Mouse (Mus musculus): Measurements from ENCODE around the gene Klf12. TPM values are rescaled to one million over a fixed set of nuclear protein-coding genes. Genes with fewer than 3 reads are reported as not detected.

Gene Klf12
- polyA plus RNA-seq, 1 experiment, result 0.02 TPM

DNA sequence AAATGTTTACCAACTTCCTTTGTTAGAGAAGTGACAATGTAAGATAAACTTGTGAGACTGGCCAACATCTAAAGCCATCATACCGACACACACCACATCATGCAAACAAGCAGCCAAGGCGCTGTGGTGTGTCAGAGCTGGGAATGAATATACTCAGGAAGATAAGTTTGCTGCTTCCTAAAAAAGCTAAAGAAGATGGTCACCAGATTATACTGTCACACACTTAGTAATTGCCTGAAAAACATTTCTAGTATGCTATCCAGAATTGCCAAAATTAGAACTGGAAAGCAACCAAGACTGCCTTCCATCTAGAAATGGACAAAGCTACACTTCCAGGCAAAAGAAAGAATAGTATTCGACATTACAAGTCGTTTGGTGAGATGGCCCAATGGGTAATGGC lies 163.4 kb downstream of the Klf12 start:
- H3K4me3 ChIP-seq (replicated peaks), result no peak overlapping the region
- TF ChIP-seq GATA1 (IDR thresholded peaks at IDR 0.05; ENCODE audit: borderline replicate concordance, low read length), result no peak
- no peak for TF ChIP-seq FLI1 (IDR thresholded peaks at IDR 0.05; ENCODE audit: low read length)
- no peaks in the 10 kb centered on the region for H3K4me1 ChIP-seq
- no peaks in the 10 kb centered on the region for H3K36me3 ChIP-seq (replicated peaks; ENCODE audit: low read length)
- no peaks in the 10 kb centered on the region for H3K27me3 ChIP-seq (replicated peaks)
- H3K9me3 ChIP-seq, result peaks cover 6% of the 10 kb centered on the region

DNA sequence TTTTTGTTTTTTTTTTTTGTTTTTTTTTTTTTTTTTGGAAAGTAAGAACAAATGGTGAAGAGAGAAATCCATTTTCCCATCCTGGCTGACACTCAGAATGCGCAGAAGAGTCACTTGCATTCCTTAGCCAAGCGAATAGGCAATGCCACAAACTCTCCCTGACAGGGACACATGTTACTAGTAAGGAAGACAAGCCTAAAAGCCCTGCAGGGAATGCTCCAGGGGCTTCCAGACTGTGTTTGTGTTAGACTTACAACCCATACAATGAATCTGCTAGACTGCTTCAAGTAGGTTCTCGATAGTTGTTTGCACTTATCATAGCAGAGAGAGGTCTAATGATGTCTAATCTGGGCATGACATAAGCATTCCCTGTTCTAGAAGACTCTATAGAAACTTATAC lies 164.6 kb downstream of the Klf12 start:
- Histone ChIP-seq H3K4me1 (no peaks in the 10 kb centered on the region), H3K36me3 (replicated peaks; ENCODE audit: low read length) (no peaks in the 10 kb centered on the region), H3K9me3 (peaks cover 3% of the 10 kb centered on the region; the same call in 1 of the 2 replicates), H3K27me3 (replicated peaks) (no peaks in the 10 kb centered on the region), H3K4me3 (replicated peaks) (no peak overlapping the region)
- TF ChIP-seq GATA1 (IDR thresholded peaks at IDR 0.05; ENCODE audit: borderline replicate concordance, low read length) (no peak), FLI1 (IDR thresholded peaks at IDR 0.05; ENCODE audit: low read length) (no peak)

DNA sequence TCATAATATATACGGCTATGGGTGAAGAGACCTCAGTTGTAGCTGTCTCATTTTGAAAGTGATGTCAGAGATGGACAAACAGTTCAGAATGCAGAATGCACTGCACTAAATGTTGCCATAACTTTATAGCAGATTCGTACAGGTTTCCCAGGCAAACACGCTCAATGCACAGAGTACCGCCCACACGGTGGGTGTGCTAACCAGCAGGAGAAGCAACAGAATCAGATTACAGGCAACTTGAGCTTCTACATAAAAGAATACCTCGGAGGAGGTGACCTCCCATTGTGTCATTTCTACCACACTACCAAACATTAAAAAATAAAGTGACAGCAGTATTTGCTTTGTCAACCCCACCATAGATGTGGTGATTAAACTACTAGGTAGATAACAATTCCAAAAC lies 171.1 kb downstream of the Klf12 start:
- Histone ChIP-seq H3K4me3 (replicated peaks) (no peak overlapping the region), H3K27me3 (replicated peaks) (no peaks in the 10 kb centered on the region), H3K36me3 (replicated peaks; ENCODE audit: low read length) (no peaks in the 10 kb centered on the region), H3K9me3 (peaks cover 13% of the 10 kb centered on the region), H3K4me1 (no peaks in the 10 kb centered on the region)
- no peak for TF ChIP-seq GATA1 (IDR thresholded peaks at IDR 0.05; ENCODE audit: borderline replicate concordance, low read length)
- TF ChIP-seq FLI1 (IDR thresholded peaks at IDR 0.05; ENCODE audit: low read length), result no peak

DNA sequence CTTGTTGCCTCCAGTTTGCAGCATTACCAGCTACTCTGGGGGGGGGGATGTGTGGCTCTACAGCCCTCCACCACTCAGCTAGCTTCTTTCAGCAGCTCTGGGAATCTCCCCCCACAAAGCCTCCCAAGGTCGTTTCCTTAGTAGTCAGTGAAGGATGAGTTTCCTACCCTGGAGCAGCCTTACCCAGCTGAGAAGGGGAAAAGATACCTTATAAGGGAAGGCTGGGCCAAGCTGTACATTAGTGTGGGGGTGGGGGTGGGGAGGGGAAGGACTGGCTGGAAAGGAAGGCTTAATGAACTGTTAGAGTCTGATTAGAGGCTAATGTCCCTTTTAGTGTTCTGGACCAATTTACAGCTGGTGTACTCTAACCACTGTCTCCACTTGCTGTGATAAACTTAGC lies 172.7 kb downstream of the Klf12 start:
- peaks cover 12% of the 10 kb centered on the region for H3K9me3 ChIP-seq
- H3K4me1 ChIP-seq, result no peaks in the 10 kb centered on the region
- H3K27me3 ChIP-seq (replicated peaks), result no peaks in the 10 kb centered on the region
- TF ChIP-seq GATA1 (IDR thresholded peaks at IDR 0.05; ENCODE audit: borderline replicate concordance, low read length) (no peak), FLI1 (IDR thresholded peaks at IDR 0.05; ENCODE audit: low read length) (no peak)
- H3K36me3 ChIP-seq (replicated peaks; ENCODE audit: low read length), result no peaks in the 10 kb centered on the region
- H3K4me3 ChIP-seq (replicated peaks), result no peak overlapping the region

DNA sequence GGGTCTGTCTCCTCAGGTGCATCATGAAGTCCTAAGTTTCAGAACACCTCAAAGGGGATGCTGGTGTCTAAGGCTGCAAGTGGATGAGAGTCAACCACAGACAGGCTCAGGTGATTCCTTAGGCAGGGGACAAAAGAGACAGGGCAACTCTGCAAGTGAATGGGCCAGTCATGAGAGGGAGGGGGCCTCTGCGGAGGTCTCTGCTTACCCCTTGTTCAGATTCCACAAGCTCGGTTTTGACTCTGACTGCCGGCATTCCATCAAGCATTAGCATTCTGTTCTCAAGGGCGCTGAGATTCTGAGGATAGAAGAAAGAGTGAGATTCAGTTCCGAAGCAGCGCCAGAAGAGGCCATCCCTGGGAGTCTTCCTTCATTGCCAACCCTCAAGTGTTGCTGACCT lies 174.9 kb downstream of the Klf12 start:
- H3K4me3 ChIP-seq (replicated peaks), result no peak overlapping the region
- H3K4me1 ChIP-seq, result no peaks in the 10 kb centered on the region
- TF ChIP-seq GATA1 (IDR thresholded peaks at IDR 0.05; ENCODE audit: borderline replicate concordance, low read length) (no peak), FLI1 (IDR thresholded peaks at IDR 0.05; ENCODE audit: low read length) (no peak)
- H3K36me3 ChIP-seq (replicated peaks; ENCODE audit: low read length), result no peaks in the 10 kb centered on the region
- no peaks in the 10 kb centered on the region for H3K27me3 ChIP-seq (replicated peaks)
- H3K9me3 ChIP-seq, result peaks cover 28% of the 10 kb centered on the region

DNA sequence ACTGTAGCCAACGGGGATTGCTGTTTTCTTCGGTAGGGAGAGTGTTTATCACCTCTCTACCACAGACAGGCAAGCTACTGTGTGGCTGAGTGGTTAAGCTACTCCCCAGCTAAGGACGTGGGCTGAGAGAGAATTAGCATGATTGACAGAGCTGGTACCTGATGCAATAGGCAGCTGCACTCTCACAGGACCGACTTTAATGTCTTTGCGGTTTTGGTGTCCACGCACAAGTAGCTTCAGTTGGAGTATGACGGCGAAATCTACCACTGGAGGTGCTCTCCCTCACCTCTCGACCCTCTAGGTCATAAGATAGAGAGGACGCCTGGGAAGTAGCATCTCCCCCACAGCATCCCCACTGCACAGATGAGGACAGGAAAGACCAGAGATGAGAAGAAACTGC lies 178.9 kb downstream of the Klf12 start:
- peaks cover 27% of the 10 kb centered on the region for H3K9me3 ChIP-seq
- H3K36me3 ChIP-seq (replicated peaks; ENCODE audit: low read length), result no peaks in the 10 kb centered on the region
- TF ChIP-seq FLI1 (IDR thresholded peaks at IDR 0.05; ENCODE audit: low read length), result no peak
- H3K27me3 ChIP-seq (replicated peaks), result no peaks in the 10 kb centered on the region
- no peak overlapping the region for H3K4me3 ChIP-seq (replicated peaks)
- no peaks in the 10 kb centered on the region for H3K4me1 ChIP-seq

DNA sequence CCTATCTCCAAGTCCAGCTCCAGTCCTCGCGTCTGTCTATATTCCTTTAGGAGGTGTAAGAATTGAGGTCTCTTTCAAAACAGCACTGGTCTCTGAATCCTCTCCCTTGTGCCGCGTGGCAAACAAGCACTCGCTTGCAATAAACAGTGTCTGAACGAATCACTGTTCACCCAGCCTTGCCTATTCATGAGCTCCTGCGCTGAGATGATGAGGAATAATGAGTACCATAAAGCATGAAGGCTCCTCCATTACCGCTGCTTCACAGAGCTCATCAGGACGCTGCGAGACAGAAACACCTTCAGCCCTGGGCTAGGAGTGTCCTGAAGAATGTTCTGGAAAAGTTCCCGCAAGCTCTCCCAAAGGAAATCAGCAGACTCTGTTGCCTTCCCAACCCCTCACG lies 179.7 kb downstream of the Klf12 start:
- H3K36me3 ChIP-seq (replicated peaks; ENCODE audit: low read length), result no peaks in the 10 kb centered on the region
- peaks cover 27% of the 10 kb centered on the region for H3K9me3 ChIP-seq
- H3K4me1 ChIP-seq, result no peaks in the 10 kb centered on the region
- TF ChIP-seq GATA1 (IDR thresholded peaks at IDR 0.05; ENCODE audit: borderline replicate concordance, low read length) (no peak), FLI1 (IDR thresholded peaks at IDR 0.05; ENCODE audit: low read length) (no peak)
- no peaks in the 10 kb centered on the region for H3K27me3 ChIP-seq (replicated peaks)
- H3K4me3 ChIP-seq (replicated peaks), result no peak overlapping the region

DNA sequence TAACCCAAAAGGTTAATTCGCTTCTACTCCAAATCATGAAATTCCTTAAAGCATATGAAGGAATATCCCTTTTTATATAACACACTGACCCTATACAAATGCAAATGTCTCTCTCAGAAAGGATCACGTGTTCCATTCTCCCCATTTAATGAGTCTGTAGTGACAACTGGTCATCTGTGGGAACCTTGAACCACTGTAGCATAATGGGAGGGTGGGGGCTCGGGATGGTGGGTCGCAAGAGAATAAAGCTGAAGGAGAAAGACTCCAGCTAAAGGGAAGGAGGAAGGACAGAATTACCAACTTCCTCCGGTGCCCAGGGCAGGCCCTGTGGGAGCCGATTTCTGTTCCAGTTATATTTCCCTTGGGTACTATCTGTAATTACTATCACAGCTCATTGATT lies 180.7 kb downstream of the Klf12 start:
- no peak overlapping the region for H3K4me3 ChIP-seq (replicated peaks)
- no peaks in the 10 kb centered on the region for H3K27me3 ChIP-seq (replicated peaks)
- no peaks in the 10 kb centered on the region for H3K36me3 ChIP-seq (replicated peaks; ENCODE audit: low read length)
- peaks cover 23% of the 10 kb centered on the region for H3K9me3 ChIP-seq
- no peaks in the 10 kb centered on the region for H3K4me1 ChIP-seq
- no peak for TF ChIP-seq FLI1 (IDR thresholded peaks at IDR 0.05; ENCODE audit: low read length)
- TF ChIP-seq GATA1 (IDR thresholded peaks at IDR 0.05; ENCODE audit: borderline replicate concordance, low read length), result no peak

DNA sequence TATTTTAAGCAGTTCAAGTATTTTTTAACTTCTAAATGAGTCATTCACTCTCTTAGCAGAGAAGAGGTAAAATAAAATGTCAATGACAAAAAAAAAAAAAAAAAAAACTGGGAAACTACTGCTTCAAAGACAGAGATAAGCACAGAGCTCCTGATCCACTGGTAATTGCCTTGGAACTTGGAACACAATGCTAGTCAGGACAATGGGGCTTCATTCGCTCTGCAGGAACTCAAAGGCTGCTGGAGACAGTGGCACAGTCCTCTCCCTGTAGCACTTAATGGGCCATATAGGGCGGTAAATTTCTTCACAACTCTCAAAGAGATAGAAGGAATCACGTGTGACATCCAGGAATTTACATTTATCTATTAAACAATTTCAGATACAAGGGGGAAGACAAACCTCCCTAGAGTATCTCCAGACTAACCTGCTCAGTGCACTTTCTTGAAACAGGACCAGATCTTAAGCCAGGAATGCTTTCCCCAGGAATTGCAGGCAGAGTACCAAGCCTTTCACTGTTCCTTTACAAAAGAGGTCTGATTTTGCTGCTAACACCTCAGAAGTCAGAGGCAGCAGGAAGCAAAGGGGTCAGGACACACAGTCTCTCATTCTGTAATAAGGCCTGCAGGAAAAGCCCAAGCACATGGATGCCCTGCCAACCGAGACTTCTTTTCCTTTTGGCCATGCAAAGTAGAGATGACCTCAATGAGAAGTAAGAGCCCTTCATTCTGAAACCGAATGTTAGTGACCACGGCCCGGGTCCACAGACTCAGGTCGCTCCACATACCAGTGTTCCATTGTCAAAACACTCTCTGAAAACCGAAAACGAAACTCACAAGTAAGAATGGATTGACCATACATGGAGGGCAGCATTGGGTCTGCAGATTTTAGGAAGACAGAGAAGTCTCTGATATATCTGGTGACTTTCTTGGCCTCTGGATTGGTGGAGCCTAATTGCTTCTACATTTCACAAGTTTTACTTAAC lies 187.0 kb downstream of the Klf12 start:
- Histone ChIP-seq H3K9me3 (peaks cover 11% of the 10 kb centered on the region; the same call in 1 of the 2 replicates), H3K36me3 (replicated peaks; ENCODE audit: low read length) (no peaks in the 10 kb centered on the region), H3K27me3 (replicated peaks) (no peaks in the 10 kb centered on the region), H3K4me3 (replicated peaks) (no peak overlapping the region), H3K4me1 (no peaks in the 10 kb centered on the region)
- no peak for TF ChIP-seq GATA1 (IDR thresholded peaks at IDR 0.05; ENCODE audit: borderline replicate concordance, low read length)
- no peak for TF ChIP-seq FLI1 (IDR thresholded peaks at IDR 0.05; ENCODE audit: low read length)

DNA sequence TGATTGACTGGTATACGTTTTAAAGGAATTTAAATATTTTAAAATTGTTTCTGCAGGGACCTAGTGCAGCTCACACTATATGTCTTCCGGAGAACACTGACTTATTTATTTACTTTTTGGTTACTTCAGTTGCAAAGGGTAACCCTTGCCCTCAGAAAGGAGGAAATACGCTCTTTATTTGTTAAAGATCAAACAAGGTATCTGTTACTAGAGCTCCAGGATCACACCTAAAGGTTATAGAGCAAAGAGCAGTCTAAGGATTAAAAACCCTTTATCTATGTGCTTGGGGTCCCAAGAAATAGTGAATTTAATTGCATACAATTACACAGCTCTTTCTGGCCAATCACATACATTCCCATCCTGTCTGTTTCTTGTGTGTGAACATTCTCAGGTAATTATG lies 188.7 kb downstream of the Klf12 start:
- TF ChIP-seq GATA1 (IDR thresholded peaks at IDR 0.05; ENCODE audit: borderline replicate concordance, low read length) (no peak), FLI1 (IDR thresholded peaks at IDR 0.05; ENCODE audit: low read length) (no peak)
- Histone ChIP-seq H3K4me3 (replicated peaks) (no peak overlapping the region), H3K9me3 (peaks cover 11% of the 10 kb centered on the region; the same call in 1 of the 2 replicates)

More for the DNA sequence above, 188.7 kb downstream of the Klf12 start:
- H3K36me3 ChIP-seq (replicated peaks; ENCODE audit: low read length), result no peaks in the 10 kb centered on the region
- H3K27me3 ChIP-seq (replicated peaks), result no peaks in the 10 kb centered on the region
- H3K4me1 ChIP-seq, result no peaks in the 10 kb centered on the region
